Mouse (Mus musculus) c-Kit-negative CD71-positive TER-119-positive erythroid progenitor cells, embryonic 14.5 days (primary cell): ENCODE measurements around the gene Irf7.
"Not testable (repeated sequence)": the region's sequence is repeated elsewhere in the genome, so short reads cannot be mapped to it uniquely, and the experiment has no call there.

Experiments used
- DNase-seq: peaks from one replicate; pipeline ENCODE4 v3.0.0-alpha.2; 2013; ENCODE audit warnings: low read depth, low spot score

The Irf7 gene

GRCm38 (mm10) chr7:141275356-141275755 is 9.1 kb upstream of the Irf7 start:
- no peak for DNase-seq

- no peak for DNase-seq
Observed at GRCm38 (mm10) chr7:141270631-141271030, 4.3 kb upstream of the Irf7 start.

- no peak for DNase-seq
Observed at GRCm38 (mm10) chr7:141269273-141269545, 2.9 kb upstream of the Irf7 start.

- no peak for DNase-seq
Observed at GRCm38 (mm10) chr7:141268466-141269272, 2.4 kb upstream of the Irf7 start.

GRCm38 (mm10) chr7:141265411-141265738 is 906 bp downstream of the Irf7 start:
- DNase-seq = no peak

- no peak for DNase-seq
Observed at GRCm38 (mm10) chr7:141264761-141265410, 1.4 kb downstream of the Irf7 start.

GRCm38 (mm10) chr7:141264041-141264700 is 2.1 kb downstream of the Irf7 start:
- DNase-seq = no peak

- DNase-seq = no peak
Observed at GRCm38 (mm10) chr7:141263640-141264039, 2.6 kb downstream of the Irf7 start.

GRCm38 (mm10) chr7:141261480-141261879 is 4.8 kb downstream of the Irf7 start:
- no peak for DNase-seq

- DNase-seq = no peak
Observed at GRCm38 (mm10) chr7:141256159-141256558, 10.1 kb downstream of the Irf7 start.

GRCm38 (mm10) chr7:141250486-141250885 is 15.8 kb downstream of the Irf7 start:
- not testable (repeated sequence) for DNase-seq

GRCm38 (mm10) chr7:141231551-141231950 is 34.7 kb downstream of the Irf7 start:
- DNase-seq = no peak

GRCm38 (mm10) chr7:141231111-141231510 is 35.2 kb downstream of the Irf7 start:
- no peak for DNase-seq

GRCm38 (mm10) chr7:141230570-141230969 is 35.7 kb downstream of the Irf7 start:
- no peak for DNase-seq

GRCm38 (mm10) chr7:141229702-141230101 is 36.6 kb downstream of the Irf7 start:
- no peak for DNase-seq

- peak; percentile 90 for DNase-seq
Observed at GRCm38 (mm10) chr7:141228279-141229067, 37.8 kb downstream of the Irf7 start, which contains the start of gene Phrf1. Gene Phrf1 (plus strand): TSS chr7:141228784.

- DNase-seq = no peak
Observed at GRCm38 (mm10) chr7:141227796-141228195, 38.5 kb downstream of the Irf7 start.

GRCm38 (mm10) chr7:141226535-141226934 is 39.7 kb downstream of the Irf7 start:
- DNase-seq = no peak

GRCm38 (mm10) chr7:141222696-141223215 is 43.5 kb downstream of the Irf7 start:
- DNase-seq = no peak

- no peak for DNase-seq
Observed at GRCm38 (mm10) chr7:141222126-141222467, 44.2 kb downstream of the Irf7 start.

GRCm38 (mm10) chr7:141221249-141222125 is 44.8 kb downstream of the Irf7 start:
- peak; percentile 98 for DNase-seq
